Mouse (Mus musculus): Measurements from ENCODE around the gene Auts2. TPM values are rescaled to one million over a fixed set of nuclear protein-coding genes. Genes with fewer than 3 reads are reported as not detected.

Gene Auts2
- polyA plus RNA-seq, 1 experiment = 0.01 TPM

DNA sequence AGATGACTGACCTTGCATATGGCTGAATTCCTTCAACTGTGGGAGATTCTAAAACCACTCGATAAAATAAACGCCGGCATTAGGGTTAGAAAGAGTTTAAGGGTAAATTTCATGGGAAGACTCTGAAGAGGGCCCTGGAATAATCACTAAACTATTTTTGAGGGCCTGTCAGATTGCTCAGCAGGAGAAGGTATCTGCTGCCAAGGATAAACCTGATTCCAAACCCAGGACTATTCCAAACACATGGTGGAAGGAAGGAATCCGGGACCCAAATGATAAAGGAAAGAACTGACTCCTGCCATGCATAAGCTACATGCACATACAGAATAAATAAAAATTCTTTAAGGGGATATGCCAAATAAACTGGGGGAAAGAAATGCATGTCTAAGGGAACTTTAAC, 399.0 kb downstream of the Auts2 start:
- H3K4me3 ChIP-seq (replicated peaks) = no peak overlapping the region
- no peaks in the 10 kb centered on the region for H3K9me3 ChIP-seq (ENCODE audit: control insufficient read depth, low read length)
- H3K4me1 ChIP-seq (ENCODE audit: control insufficient read depth) = no peaks in the 10 kb centered on the region
- no peaks in the 10 kb centered on the region for H3K27me3 ChIP-seq (ENCODE audit: control insufficient read depth)
- no peaks in the 10 kb centered on the region for H3K36me3 ChIP-seq (ENCODE audit: control insufficient read depth)
- TF ChIP-seq TAL1 (IDR thresholded peaks at IDR 0.05; ENCODE audit: low read length) (no peak), GATA1 (IDR thresholded peaks at IDR 0.05; ENCODE audit: low read length) (no peak)

DNA sequence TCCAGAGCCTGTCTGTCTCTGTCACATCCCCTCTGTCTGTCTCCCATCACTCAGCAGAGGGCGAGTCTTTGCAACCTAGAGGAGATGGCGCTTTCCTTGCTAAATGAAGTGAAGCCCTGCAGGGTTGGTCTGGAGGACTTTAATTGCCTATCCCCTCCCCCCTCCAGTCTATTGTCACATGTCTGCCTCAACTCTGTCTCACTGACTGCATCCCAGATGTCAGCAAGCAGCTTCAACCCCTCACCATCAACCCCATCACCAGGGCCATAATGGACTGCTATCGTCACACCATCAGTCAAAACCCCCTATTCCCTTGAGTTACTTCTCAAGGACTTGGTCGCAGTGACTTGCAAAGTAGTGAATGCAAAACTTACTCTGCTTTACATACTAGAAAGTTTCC, 402.3 kb downstream of the Auts2 start:
- no peak overlapping the region for H3K4me3 ChIP-seq (replicated peaks)
- H3K27me3 ChIP-seq (ENCODE audit: control insufficient read depth) = no peaks in the 10 kb centered on the region
- H3K9me3 ChIP-seq (ENCODE audit: control insufficient read depth, low read length) = no peaks in the 10 kb centered on the region
- H3K4me1 ChIP-seq (ENCODE audit: control insufficient read depth) = no peaks in the 10 kb centered on the region
- no peaks in the 10 kb centered on the region for H3K36me3 ChIP-seq (ENCODE audit: control insufficient read depth)
- TF ChIP-seq GATA1 (IDR thresholded peaks at IDR 0.05; ENCODE audit: low read length) (no peak), TAL1 (IDR thresholded peaks at IDR 0.05; ENCODE audit: low read length) (no peak)

DNA sequence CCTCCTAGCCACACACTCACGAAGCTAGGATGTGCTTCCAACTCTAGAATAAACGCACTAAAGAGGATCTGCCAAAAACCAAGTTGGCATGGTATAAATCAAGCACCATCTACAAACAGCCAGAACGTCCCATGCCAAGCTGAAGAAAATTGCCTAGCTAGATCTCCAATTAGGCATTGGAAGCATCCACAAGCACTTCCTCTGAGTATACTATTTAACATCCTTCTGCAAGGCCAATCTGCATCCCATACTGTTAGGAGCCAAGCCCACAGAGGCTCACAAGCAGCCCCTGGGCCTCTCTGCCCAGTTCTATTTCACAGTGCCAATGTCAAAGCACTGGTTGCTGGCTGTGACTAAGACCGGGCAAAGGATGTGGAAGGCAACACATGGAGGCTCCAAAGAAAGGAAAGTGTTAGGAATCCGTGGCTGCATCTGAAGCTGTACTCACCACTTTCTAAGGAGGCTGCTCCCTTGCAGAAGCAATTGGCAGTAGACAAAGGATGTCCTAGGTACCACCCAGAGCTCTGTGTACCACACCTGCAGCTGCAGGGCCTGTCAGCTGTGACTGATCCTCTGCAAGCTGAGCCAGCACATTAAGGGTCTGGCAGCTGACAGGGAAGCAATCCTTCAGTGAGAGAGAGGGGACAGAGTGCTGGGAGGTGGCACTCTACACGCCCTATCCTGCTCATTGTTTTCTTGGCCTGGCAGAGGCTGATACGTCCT, 407.0 kb downstream of the Auts2 start:
- H3K36me3 ChIP-seq (ENCODE audit: control insufficient read depth) = no peaks in the 10 kb centered on the region
- H3K9me3 ChIP-seq (ENCODE audit: control insufficient read depth, low read length) = no peaks in the 10 kb centered on the region
- no peak for TF ChIP-seq TAL1 (IDR thresholded peaks at IDR 0.05; ENCODE audit: low read length)
- no peak for TF ChIP-seq GATA1 (IDR thresholded peaks at IDR 0.05; ENCODE audit: low read length)
- H3K4me1 ChIP-seq (ENCODE audit: control insufficient read depth) = no peaks in the 10 kb centered on the region
- no peak overlapping the region for H3K4me3 ChIP-seq (replicated peaks)
- H3K27me3 ChIP-seq (ENCODE audit: control insufficient read depth) = no peaks in the 10 kb centered on the region

DNA sequence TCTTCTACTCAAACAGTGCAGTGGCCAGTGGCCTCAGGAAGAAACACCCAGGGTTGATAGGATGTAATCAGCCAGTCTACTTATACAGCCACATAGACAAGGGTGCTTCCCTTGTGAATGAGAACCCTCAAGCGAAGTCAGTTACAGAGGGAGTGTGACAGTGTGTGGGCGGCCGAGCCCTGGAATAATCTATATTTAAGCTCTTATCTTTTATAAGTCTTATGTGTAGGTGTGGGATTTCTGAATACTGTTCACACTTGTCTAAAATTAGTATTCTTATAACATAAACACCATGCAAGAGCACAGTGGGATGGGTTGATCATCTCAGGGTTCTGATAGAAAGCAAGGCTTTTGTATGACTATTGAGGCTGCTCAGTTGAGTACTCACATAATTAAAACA, 411.2 kb downstream of the Auts2 start:
- H3K9me3 ChIP-seq (ENCODE audit: control insufficient read depth, low read length) = no peaks in the 10 kb centered on the region
- H3K27me3 ChIP-seq (ENCODE audit: control insufficient read depth) = no peaks in the 10 kb centered on the region
- H3K36me3 ChIP-seq (ENCODE audit: control insufficient read depth) = no peaks in the 10 kb centered on the region
- H3K4me1 ChIP-seq (ENCODE audit: control insufficient read depth) = no peaks in the 10 kb centered on the region
- no peak overlapping the region for H3K4me3 ChIP-seq (replicated peaks)
- TF ChIP-seq TAL1 (IDR thresholded peaks at IDR 0.05; ENCODE audit: low read length) (no peak), GATA1 (IDR thresholded peaks at IDR 0.05; ENCODE audit: low read length) (no peak)

DNA sequence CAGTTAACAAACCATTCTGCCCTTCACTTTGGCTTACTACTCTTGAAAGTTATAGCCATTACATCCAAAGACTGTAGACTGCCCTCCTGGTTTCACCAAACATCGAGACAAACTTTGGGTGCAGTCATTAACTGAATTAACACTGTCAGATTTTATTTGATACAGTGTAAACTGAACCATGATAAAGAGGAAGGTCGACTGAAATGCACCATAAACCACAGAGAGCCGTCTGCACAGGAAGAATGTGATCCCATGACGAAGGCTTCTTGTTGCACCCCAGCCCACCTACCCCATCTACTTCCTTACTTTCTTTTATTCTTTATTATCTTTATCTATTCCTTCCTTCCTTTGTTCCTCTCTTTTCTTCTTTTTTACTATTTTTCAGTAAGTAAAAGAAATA, 412.6 kb downstream of the Auts2 start:
- TF ChIP-seq TAL1 (IDR thresholded peaks at IDR 0.05; ENCODE audit: low read length) (no peak), GATA1 (IDR thresholded peaks at IDR 0.05; ENCODE audit: low read length) (no peak)
- Histone ChIP-seq H3K27me3 (ENCODE audit: control insufficient read depth) (no peaks in the 10 kb centered on the region), H3K9me3 (ENCODE audit: control insufficient read depth, low read length) (no peaks in the 10 kb centered on the region), H3K4me3 (replicated peaks) (no peak overlapping the region), H3K36me3 (ENCODE audit: control insufficient read depth) (no peaks in the 10 kb centered on the region), H3K4me1 (ENCODE audit: control insufficient read depth) (no peaks in the 10 kb centered on the region)

DNA sequence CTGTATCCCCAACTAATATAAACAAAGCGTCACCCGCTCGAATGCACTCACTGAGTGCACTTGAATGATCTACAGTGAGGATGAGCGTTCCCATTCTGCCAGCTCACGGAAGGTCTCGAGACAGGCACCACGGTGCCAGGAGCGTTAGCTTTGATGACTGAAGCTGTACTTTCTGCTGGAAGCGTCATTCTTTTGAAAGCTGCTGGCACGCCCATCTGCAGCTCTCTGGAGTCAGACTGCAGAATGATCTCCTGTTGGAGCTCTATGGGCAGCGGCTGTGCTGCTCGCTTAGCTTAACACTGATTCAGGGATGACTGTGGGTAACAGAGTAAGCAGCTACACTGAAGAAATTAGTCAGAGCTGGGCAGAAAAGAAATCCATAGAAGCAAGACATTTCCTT, 416.5 kb downstream of the Auts2 start:
- Histone ChIP-seq H3K4me3 (replicated peaks) (no peak overlapping the region), H3K4me1 (ENCODE audit: control insufficient read depth) (no peaks in the 10 kb centered on the region), H3K27me3 (ENCODE audit: control insufficient read depth) (no peaks in the 10 kb centered on the region), H3K9me3 (ENCODE audit: control insufficient read depth, low read length) (no peaks in the 10 kb centered on the region), H3K36me3 (ENCODE audit: control insufficient read depth) (no peaks in the 10 kb centered on the region)
- TF ChIP-seq GATA1 (IDR thresholded peaks at IDR 0.05; ENCODE audit: low read length) (no peak), TAL1 (IDR thresholded peaks at IDR 0.05; ENCODE audit: low read length) (no peak)

DNA sequence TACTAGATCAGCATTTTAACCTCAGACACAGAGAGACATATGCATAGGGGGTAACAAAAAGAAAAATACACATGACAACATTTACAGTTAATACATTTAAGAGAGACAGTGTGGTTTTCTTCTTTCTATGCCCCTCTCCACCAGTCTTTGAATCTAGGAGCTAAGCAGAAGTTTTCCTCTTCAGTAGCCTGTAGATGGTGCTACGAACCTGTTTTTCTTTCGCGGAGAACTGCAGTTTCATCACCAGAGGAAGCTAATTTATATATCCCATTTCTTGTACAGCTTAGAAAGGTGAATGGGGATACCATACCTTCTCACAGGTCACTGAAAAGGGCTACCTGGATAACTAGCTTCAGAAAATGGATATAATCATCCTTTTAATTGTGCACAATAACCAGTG, 427.5 kb downstream of the Auts2 start:
- Histone ChIP-seq H3K36me3 (ENCODE audit: control insufficient read depth) (no peaks in the 10 kb centered on the region), H3K9me3 (ENCODE audit: control insufficient read depth, low read length) (no peaks in the 10 kb centered on the region), H3K27me3 (ENCODE audit: control insufficient read depth) (no peaks in the 10 kb centered on the region), H3K4me1 (ENCODE audit: control insufficient read depth) (no peaks in the 10 kb centered on the region), H3K4me3 (replicated peaks) (no peak overlapping the region)
- TF ChIP-seq GATA1 (IDR thresholded peaks at IDR 0.05; ENCODE audit: low read length) = no peak
- no peak for TF ChIP-seq TAL1 (IDR thresholded peaks at IDR 0.05; ENCODE audit: low read length)

DNA sequence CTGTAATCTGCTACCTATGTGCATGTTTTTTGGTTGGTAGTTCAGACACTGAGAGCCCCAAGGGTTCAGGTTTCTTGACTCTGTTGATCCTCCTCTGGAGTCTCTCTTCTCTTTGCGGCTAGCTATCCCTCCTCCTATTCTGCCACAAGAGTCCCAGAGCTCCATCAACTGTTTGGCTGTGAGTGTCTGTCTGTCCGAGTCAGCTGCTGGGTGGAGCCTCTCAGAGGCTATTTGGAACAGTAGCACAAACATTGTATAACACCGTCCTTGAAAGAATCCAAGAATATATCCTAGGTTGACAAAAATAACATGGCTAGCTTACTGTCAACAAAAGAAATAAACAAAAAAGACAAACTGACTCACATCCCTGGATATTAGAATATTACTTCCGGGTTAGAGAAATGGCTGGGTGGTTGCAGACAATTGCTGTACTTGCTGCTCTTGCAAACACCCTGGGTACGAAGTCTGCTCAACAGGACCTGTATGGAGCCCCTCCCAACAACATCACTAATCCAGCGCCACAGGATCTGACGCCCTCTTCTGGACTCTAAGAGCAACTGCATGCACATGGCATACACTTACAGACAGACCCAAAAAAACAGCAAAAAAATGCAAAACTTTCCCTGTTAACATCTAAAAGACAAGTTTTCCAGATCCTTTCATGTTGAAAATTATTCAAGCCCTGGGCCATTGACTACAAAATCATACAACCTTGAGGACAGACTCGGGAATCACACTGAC, 428.4 kb downstream of the Auts2 start:
- H3K36me3 ChIP-seq (ENCODE audit: control insufficient read depth) = no peaks in the 10 kb centered on the region
- H3K27me3 ChIP-seq (ENCODE audit: control insufficient read depth) = no peaks in the 10 kb centered on the region
- H3K4me1 ChIP-seq (ENCODE audit: control insufficient read depth) = no peaks in the 10 kb centered on the region
- no peaks in the 10 kb centered on the region for H3K9me3 ChIP-seq (ENCODE audit: control insufficient read depth, low read length)
- TF ChIP-seq GATA1 (IDR thresholded peaks at IDR 0.05; ENCODE audit: low read length) (no peak), TAL1 (IDR thresholded peaks at IDR 0.05; ENCODE audit: low read length) (no peak)
- no peak overlapping the region for H3K4me3 ChIP-seq (replicated peaks)

DNA sequence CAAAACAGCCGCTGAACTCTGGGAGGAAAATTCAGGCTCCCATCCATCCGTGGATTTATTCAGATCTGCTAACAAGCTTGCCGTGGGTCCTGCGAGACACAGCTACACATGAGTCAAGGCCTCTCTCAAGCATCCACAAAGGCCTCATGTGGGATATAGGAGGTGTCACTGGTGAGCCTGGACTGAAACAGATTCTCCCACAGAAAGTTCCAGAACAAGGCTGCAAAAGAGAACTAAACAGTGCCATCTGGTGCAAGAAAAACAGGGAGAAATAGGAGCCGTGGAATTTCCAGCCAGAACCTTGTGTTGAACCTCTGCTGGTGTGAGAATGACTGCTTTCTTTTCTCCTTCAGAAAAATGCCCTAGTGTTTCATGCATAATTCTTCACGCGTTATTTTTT, 429.7 kb downstream of the Auts2 start:
- TF ChIP-seq GATA1 (IDR thresholded peaks at IDR 0.05; ENCODE audit: low read length) = no peak
- no peak for TF ChIP-seq TAL1 (IDR thresholded peaks at IDR 0.05; ENCODE audit: low read length)
- Histone ChIP-seq H3K4me3 (replicated peaks) (no peak overlapping the region), H3K4me1 (ENCODE audit: control insufficient read depth) (no peaks in the 10 kb centered on the region), H3K36me3 (ENCODE audit: control insufficient read depth) (no peaks in the 10 kb centered on the region), H3K27me3 (ENCODE audit: control insufficient read depth) (no peaks in the 10 kb centered on the region), H3K9me3 (ENCODE audit: control insufficient read depth, low read length) (no peaks in the 10 kb centered on the region)
